Mouse (Mus musculus) gonadal fat pad, adult 2 months (tissue): ENCODE data around the gene Ephb2. TPM values are rescaled to one million over a fixed set of nuclear protein-coding genes. Genes with fewer than 3 reads are reported as not detected.
A peak's percentile ranks its signal among the peaks of the same experiment; 100 is the strongest.

ENCODE experiments used
- DNase-seq: peaks from one replicate; pipeline ENCODE4 v3.0.0-alpha.2; 2012; ENCODE audit warnings: low read depth
- polyA plus RNA-seq: library from polyadenylated mRNA; depleted of rRNA; stranded (reverse); fragments of >200 nt; gene quantifications from 2 replicates; pipeline ENCODE4 v1.2.3, GENCODE M21; 2012

Ephb2 gene
- polyA plus RNA-seq, 1 experiment = 20.6 TPM

DNA sequence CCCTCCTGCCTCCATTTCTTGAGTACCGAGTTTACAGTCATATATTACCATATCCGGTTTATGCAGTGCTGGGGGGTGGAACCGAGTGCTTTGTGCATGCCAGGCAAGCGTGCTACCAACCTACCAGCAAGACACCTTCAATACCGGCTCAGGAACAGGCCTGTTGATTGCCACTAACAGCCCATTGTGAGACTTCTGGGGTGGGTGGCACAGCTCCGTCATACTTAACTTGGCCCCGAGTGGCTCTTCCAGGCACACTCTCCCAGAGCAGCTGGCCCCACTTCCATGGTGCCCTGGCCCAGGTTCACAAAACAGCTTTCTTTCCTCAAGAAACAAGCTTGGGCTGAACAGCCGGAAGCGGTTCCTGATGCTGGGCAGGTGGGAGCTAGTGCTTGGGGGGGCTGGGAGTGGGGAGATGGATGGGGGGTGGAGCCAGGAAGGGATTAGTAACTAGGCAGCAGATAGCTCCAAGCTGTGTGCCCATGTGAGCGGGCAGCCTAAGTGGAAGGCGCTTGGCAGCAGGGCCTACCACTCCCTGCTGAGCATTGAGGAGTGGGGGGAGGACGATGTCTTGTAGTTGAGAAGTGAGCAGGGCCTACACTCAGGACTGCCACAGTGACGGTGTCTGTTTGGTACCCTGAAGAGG, 183.8 kb downstream of the Ephb2 start:
- DNase-seq = no peak

DNA sequence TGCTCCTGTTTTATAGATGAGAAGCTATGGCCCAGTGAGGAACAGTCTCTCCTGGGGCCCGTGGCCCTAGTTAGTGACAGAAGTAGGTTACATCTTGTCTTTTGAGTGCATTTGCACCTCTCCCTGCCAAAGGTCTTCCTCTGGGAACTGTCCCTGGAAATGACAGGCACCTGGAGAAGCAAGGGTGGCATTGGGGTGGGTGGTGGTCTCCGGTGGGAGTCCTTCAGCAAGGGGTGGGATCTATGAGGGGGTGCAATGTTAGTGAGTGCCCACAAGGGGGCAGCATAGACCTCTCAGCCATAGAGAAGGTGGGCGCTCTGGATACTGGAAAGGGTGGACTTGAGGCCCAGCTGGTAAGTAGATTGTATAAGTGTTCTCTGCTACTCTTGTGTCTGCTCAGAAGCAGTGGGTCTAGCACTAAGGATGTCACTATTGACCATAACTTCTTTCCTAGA, 184.4 kb downstream of the Ephb2 start:
- no peak for DNase-seq

DNA sequence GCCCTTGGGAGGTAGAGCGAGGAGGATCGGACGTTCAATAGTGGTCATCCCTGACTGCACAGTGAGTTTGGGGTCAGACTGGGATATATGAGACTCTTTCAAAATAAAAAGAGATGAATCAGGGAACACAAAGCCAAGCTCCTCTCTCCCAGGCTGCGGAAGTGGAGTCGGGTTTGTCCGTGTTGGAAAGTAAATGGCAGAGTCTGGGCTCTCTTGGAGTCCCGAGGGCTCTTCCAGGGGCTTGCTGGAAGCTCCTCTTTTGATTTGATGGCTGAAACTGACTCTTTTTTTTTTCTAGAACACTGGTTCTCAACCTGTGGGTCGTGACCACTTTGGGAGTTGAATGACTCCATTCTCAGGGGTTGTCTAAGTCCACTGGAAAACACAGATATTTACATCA, 185.5 kb downstream of the Ephb2 start:
- DNase-seq = no peak

DNA sequence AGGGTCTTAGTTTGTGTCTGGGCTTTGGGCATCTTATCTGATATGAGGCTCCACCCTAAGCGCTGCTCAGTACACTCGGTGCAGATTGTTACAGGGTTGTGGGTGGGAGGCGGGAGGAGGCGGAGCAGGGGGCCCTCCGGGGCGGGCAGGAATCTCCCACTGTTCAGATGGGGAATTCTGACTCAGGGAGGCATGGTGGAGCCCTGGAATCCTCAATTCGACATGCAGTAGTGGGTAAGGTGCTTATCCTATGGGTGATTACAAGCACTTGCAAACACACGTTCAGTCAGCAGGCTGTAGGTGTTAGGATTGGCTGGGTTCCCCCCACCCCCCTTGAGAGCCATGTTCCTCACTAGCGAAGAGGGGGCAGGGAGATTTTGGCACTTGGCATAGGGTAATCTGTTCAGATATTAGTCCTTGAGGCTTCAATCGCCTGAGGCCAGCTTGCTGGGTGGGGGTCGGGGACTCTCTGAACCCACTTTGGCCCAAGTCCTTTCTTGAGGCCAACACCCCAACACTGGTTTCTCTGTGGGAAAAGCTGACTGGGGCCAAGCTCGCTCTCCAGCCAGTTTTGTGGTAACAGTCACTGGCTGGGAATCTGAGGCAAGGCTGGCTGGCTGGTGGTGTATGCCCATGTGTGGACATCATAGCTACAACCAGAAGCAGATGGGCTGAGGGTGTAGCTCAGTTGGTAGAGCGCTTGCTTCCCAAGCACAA, 186.2 kb downstream of the Ephb2 start:
- DNase-seq = no peak

DNA sequence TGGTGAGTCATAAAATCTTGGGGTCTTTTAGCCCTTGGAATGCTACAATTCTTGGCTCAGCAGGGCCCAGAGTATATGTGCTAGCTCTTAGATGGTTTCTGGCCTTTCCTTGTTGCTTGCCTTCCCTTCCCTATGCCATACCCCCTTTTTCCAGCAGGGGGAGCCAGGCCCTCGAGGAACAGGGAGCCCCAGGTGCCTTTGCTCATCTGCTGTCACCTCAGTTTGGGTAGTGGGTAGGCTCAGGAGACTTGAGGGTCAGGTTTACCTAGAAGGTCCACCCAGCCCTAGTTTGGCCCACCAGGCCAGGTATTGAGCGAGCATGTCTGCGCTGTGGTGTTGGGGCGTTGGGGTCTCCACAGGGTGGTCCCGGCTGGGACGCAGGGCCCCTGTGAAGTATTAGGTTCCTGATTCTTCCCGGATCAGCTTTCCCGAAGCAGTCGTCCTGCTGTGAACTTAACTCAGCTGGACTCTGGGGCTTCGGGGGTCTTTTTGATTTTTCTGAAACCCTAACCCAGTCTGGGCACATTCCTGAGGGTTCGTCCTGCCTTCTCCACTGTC, 186.8 kb downstream of the Ephb2 start:
- DNase-seq = no peak

DNA sequence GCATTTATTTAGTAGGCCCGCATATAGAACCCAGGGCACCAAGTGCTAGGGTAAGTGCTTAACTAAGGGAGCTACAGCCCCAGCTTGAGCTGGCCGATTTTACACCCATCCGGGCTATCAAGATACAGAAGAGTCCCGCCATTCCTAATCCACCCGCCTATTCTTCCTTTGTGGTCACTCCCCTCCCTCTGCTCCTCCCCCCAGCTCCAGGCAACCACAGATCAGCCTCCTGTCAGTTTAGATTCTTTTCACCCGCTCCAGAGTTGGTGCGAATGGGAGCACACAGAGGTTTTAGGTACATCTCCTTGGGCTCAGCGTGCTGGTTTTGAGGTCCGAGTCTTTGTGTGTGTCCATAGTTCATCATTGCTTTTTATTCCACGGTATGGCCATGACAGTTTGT, 196.9 kb downstream of the Ephb2 start:
- no peak for DNase-seq

DNA sequence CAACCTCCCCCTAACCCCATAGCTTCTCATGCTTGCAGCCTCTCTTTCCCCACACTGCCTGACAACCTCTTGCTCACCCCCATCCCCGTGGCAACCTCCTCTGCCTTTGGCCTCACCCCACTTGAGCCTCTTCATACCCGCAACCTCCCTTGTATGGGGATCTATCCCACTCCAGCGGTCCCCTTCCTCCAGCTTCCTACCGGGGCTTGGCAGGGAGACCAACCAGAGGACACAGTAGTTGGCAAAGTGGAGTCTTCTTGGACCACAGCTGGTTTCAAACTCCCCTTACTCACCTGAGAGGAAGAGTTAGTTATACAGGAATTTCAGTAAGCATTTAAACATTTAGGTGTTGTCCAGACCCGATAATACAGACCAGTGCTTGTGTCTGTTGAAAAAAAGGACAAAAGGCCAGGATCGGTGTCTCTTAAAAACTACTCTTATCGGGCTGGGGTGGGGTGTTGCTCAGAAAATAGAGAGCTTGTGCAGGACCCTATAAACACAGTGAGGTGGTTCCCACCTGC, 197.5 kb downstream of the Ephb2 start:
- DNase-seq = no peak

DNA sequence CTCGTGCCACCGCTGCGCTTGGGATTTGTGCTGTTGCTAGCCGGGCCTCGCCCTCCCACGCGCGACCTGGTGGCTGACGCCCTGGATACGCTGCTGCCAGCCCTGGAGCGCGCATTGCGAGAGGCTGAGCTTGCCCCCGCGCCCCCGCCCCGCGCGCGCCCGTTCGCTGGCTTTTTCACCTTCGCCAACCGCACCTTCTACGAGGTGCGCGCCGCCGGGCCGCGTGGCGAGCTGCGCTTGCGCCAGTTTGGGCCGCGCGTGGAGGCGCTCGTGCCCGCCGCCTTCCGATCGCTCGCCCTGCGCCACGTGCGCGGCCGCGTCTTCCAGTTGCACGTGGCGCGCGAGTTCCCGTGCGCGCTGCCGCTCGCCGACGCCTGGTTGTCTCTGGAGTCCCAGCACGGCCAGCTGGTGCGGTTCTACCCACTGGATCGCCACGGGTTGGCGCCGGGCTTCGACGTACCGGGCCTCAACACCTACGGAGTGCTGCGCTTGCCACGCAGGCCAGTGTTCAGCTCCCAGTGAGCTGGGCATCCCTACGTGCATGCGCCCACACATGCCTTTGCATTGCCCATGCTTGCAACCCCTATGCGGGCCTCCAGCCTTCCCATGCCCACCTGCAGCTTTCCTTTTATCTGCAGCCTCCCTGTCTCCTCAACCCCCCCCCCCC, 198.1 kb downstream of the Ephb2 start:
- no peak for DNase-seq

DNA sequence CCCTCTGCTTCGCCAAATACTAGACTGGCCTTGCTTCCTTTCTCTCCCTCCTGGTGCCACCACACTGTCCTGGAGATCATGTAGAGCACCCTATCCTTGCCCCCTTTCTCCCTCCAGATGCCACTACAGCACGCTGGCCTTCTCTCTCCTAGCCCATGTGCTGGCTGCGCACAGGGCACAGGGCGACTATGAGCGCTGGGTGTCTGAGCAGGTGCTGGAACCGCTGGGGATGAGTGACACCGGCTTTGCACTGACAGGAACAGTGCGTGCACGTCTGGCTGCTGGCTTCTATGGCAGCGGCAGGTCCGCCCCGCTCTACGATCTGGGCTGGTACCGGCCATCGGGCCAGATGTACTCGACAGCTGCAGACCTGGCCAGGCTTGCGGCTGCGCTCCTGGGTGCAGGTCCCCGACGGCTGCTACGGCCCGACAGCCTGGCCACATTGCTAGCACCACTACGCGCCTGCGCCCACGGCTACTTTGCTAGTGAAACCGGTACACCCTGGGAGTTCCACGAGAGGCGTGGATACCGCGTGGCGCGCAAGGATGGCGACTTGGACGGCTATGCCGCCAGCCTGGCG, 198.7 kb downstream of the Ephb2 start:
- DNase-seq = no peak

DNA sequence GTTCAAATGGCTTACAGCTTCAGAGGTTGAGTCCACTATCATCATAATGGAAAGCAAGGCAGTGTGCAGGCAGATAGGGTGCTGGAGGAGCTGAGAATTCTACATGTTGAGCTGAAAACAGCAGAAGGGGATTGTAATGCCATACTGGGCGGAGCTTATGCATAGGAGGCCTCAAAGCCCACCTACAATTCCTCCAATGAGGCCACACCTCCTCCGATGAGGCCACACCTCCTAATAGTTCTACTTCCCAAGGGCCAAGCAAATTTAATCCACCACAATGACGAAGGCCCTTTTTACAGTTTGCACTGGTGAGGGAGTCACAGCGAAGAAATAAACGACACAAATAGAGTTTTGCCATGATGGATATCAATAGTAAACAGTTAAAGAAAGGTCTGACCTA, 199.3 kb downstream of the Ephb2 start:
- no peak for DNase-seq

DNA sequence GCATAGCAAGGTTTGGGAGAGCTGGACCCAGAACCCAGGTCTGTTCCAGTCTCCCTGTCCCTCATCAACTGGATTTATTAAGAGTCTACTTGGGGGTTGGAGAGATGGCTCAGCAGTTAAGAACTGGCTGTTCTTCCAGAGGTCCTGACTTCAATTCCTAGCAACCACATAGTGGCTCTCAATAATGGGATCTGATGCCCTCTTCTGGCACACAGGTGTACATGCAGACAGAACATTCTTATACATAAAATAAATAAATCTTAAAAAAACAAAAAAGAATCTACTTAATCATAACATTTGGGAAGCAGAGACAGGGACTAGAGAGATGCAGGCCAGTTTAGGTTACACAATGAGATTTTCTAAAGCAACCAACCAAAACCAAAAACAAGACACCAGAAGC, 199.8 kb downstream of the Ephb2 start:
- no peak for DNase-seq

DNA sequence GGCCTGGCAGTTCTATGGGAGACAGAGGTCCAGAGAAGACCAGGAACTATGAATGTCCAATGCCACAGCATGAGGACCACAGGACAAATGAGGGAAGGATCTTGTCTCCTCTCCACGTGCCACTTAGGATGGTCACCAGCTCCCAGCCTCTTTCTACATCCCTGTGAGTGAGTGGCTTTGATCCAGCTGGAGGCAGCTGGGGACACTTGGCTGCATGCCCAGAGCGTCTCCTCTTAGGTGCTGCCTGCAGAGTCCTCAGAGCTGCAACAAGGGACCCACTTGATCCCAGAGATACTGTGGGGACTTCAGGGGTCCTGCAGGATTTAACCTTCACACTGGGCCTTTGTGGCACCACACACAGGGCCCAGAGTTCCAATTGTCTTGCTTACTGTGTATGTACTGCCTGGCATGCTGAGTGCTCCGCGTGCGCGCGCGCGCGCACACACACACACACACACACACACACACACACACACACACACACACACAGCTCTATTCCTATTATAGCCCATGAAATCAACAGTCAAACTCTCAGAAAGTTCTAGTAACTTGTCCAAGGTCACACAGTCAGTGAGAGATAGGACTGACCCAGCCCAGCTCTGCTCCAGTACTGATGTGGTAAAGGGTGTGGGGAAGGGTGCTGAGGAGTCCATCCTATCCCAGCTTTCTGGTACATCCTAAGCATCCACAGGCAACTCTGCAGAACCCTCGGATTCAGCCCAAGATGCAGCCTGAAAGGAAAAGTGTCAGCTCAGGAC, 204.4 kb downstream of the Ephb2 start:
- DNase-seq = no peak

DNA sequence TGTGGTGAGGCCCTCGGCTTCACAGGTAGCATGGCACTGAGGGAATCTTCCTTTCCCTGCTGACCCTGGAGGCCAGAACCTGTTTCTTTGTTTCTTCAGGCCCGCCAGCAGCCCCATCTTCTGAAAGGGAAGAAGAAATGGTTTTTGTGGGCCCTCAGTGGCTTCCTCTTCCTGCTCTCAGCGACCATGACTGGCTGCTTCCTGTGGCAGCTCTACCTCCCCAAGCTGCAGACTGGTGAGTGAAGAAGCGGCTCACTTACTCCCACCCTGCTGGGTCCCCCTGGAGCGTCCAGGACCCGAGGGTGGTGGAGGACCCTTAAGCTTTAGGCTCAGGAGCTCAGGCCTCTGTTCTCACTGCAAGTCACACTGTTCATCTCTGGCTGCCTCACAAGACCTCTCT, 209.2 kb downstream of the Ephb2 start:
- DNase-seq = no peak

DNA sequence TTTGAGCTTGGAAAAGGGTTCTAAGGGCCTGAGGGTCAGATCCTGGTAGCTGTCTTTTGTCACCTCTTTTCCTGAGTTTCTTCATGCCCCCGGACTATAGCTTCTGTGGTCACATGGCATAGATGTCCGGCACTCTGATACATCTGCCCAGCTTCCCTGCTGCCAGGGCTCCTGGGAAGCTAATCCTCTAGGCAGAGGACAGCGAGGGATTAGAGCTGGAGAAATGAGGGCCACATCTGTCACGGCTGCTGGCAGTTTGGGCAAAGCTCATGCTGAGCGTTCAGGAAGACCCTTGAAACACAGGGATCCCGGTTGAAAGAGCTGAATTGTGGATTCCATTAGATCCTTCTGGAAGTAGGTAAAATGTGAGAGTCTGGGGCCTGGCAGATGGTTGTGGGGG, 213.4 kb downstream of the Ephb2 start, which contains the start of gene Lactbl1:
Lactbl1 (plus strand) TSS at position 234 of the 400 bp plus-strand sequence.
- DNase-seq = no peak

DNA sequence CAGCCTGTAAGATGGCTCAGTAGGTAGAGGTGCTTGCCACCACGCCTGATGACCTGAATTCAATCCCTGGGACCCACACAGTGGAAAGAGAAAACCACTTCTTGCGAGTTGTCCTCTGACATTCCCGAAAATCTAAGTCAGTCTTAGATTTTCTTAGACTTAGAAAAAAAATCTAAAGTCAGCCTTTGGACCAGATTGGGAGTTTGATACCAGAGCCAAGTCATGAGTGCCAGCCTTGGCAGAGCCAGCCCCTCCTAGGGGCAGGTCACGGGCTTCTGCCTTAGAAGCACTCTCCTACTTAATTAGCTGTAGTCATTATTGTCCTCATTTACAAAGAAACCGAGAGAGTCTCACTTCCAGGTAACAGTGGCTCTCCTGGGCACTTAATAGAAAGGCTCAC, 213.8 kb downstream of the Ephb2 start:
- no peak for DNase-seq

DNA sequence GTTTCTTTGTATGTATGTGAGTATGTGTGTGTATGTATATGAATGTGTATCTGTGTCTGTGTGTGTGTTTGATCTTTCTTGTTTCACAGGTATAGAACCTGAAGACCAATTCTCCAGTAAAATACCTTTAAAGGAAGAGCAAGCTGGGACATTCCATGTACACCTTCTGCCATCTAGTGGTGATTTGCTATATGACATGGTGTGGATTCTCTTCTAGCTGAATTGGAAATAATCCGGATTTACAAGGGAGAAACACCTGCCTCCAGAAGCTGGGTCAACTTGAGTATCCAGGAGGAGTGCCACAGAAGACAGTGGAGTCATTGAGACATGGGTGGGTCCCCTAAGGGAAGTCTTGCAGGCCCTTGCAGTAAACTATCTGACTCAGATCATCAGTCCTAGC, 214.5 kb downstream of the Ephb2 start:
- no peak for DNase-seq

DNA sequence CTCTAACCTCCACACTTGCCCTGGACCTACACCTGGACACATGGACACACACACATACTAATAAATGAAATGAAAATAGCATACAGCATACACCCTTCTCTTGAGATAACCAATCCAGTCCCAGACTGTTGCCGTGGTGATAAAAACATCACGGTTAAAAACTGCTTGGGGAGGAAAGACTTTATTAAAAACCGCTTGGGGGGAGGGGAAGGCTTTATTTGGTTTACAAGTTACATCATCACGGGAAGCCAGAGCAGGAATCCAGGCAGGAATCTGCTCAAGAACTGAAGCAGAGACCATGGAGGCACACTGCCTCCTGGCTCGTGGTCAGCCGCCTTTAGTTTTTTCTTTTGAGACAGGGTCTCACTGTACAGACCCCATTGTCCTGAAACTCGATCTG, 222.1 kb downstream of the Ephb2 start:
- no peak for DNase-seq

DNA sequence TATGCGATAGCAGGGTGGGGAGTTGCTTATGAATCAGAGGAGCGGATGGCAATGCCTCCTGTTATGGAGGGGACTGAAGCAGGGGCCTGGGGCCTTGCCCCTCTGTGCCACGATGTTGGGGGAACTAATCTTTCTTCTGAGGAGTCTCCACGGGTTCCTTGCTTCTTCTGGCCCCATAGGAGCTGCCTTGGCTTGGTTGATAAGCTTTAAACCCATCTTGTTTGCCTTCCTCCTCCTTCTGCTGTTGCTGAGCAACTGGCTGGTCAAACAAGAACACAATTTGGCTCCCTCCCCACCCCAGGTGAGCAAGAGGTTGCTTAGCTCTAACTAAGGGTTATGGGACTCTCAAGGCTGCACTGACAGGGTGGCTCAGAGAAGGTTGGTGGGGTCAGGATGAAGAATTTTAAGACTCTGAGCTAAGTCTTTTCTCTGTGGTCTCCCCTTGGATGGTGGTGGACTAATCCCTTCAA, 225.4 kb downstream of the Ephb2 start, which contains the start of gene Tex46:
Tex46 (plus strand) TSS at position 51 of the 470 bp plus-strand sequence.
- DNase-seq = no peak

DNA sequence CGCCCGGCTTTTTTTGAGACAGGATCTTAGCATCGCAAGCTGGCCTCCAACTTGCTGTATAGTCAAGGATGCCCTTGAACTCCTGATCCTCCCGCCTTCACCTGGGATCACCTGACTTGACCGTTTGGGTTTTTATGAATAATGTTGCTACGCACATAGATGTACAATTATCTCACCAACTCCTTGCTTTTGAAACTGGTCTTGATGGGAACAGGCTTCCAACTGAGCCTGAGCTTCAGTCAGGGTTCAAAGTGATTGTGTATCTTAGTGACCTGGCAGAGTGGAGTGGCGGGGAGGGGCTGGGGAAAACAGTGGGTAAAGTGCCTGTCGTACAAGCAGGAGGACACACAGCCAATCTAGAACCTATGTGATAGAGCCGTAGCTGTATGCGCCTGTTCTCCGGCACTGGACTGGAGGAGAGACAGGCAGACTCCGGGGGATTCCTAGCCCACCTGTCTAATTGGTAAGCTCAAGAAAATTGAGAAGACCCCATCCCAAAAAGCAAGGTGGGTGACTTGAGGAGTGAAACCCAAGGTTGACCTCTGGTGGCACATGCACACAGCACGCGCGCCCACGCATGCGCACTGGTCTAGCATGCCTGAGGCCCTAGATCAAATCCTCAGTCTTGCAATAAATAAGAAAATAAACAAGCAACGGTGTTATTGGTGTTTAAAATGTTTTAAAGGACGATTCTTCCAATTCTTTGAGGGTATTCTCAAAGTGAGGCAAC, 229.9 kb downstream of the Ephb2 start:
- DNase-seq = no peak

DNA sequence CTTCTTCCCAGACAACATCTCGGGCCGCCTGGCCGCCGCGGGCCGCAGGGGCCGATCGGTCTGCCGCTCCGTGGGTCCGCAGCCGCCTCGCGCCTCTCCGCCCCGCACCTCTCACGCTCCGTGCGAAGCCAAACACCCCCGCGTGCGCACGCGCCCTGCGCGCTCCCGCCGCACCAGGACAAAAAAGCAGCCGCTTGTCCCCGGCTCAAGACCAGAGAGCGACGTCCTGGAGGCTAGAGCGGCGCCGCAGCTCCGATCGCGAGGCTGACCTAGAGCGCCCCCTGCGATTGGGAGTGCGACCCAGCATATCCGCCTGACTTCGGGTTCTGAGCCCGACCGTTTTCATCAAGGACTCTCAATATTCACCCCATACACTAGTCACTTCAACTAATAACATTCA, 233.2 kb downstream of the Ephb2 start, which contains the start of gene Kdm1a:
Kdm1a (minus strand) TSS at position 156 of the 400 bp plus-strand sequence.
- DNase-seq = peak; percentile 42
